Mouse (Mus musculus) heart, postnatal 0 days (tissue): Measurements from ENCODE around the gene Fam120a. TPM values are rescaled to one million over a fixed set of nuclear protein-coding genes. Genes with fewer than 3 reads are reported as not detected.

ENCODE experiments used
- ATAC-seq: fragments of 200-750 bp; cut with Nextera tagmentation; 2 replicates; pipeline ENCODE4 v1.8.0; 2017; ENCODE audit warnings: low read depth, moderate number of reproducible peaks, moderate library complexity; ENCODE audit not compliant: insufficient read depth
- DNase-seq: peaks from one replicate; pipeline ENCODE4 v3.0.0-alpha.2; 2016; ENCODE audit warnings: low spot score
- H3K27ac ChIP-seq: fragments of 300-500 bp; sonication (generic); 2 replicates; pipeline ENCODE4 v1.5.1; 2014; ENCODE audit warnings: low read depth, mild to moderate bottlenecking
- H3K27me3 ChIP-seq: fragments of 300-500 bp; sonication (generic); 2 replicates; pipeline ENCODE4 v1.6.1; 2014; ENCODE audit warnings: low read length, mixed read lengths; ENCODE audit not compliant: control insufficient read depth, insufficient read depth
- H3K36me3 ChIP-seq: fragments of 300-500 bp; sonication (generic); replicated peaks from 2 replicates; pipeline ENCODE4 v1.6.1; 2014; ENCODE audit warnings: low read length, mixed read lengths; ENCODE audit not compliant: control insufficient read depth, insufficient read depth
- H3K4me1 ChIP-seq: fragments of 300-500 bp; sonication (generic); 2 replicates; pipeline ENCODE4 v1.6.1; 2014; ENCODE audit warnings: antibody characterized with exemption; ENCODE audit not compliant: control insufficient read depth, insufficient read depth
- H3K4me2 ChIP-seq: fragments of 300-500 bp; sonication (generic); 2 replicates; pipeline ENCODE4 v1.6.1; 2014; ENCODE audit warnings: low read depth, mild to moderate bottlenecking, low read length, moderate library complexity
- H3K4me3 ChIP-seq: fragments of 300-500 bp; sonication (generic); 2 replicates; pipeline ENCODE4 v1.5.1; 2014; ENCODE audit warnings: low read depth, low read length
- H3K9ac ChIP-seq: fragments of 300-500 bp; sonication (generic); replicated peaks from 2 replicates; pipeline ENCODE4 v1.6.1; 2014; ENCODE audit warnings: low read depth, low read length, mixed read lengths
- H3K9me3 ChIP-seq: fragments of 300-500 bp; sonication (generic); replicated peaks from 2 replicates; pipeline ENCODE4 v1.6.1; 2016; ENCODE audit warnings: low read length; ENCODE audit not compliant: control insufficient read depth
- CTCF ChIP-seq: IDR thresholded peaks from 2 replicates; pipeline ENCODE4 v1.5.1; 2016; ENCODE audit warnings: antibody characterized with exemption, control low read depth, low read depth
- EP300 ChIP-seq: IDR thresholded peaks from 2 replicates; pipeline ENCODE4 v1.6.1; 2016; ENCODE audit warnings: antibody characterized with exemption, low read depth
- WGBS: fragments of 180-500 bp; shearing (Covaris S2); extraction: QIAGEN DNeasy Blood & Tissue Kit; methylation state at CpG from one replicate; pipeline ENCODE4 v1.1.7; 2014; 5-methylcytosine and 5-hydroxymethylcytosine counted together
- polyA plus RNA-seq: library from polyadenylated mRNA; unstranded; fragments of >200 nt; fragmentation: Nextera tagmentation; extraction: Ambion mirVana; gene quantifications from 2 replicates; pipeline ENCODE4 v1.2.1, GENCODE M21; 2015
- total RNA-seq: library from RNA; depleted of rRNA; stranded (reverse); fragments of >200 nt; gene quantifications from 2 replicates; pipeline ENCODE4 v1.2.3, GENCODE M21; 2014; ENCODE audit warnings: low replicate concordance; rRNA removed

Gene Fam120a
- total RNA-seq (110 and 112 TPM in 2 replicates), polyA plus RNA-seq (13.4 and 13.9 TPM in 2 replicates)

- no peaks in the 10 kb centered on the region for H3K27me3 ChIP-seq
- peak within 1 kb of the TSS; percentile 91 for H3K4me2 ChIP-seq
- no peaks in the 10 kb centered on the region for H3K9me3 ChIP-seq
- 0 out of 2 replicates have a peak, but pooled peaks cover 4% of the 10 kb centered on the region for H3K4me1 ChIP-seq
- ATAC-seq (peak; percentile 83), DNase-seq (peak; percentile 83)
- H3K4me3 ChIP-seq = peak within 1 kb of the TSS; percentile 91
- peaks cover 10% of the 10 kb centered on the region; the same call in 1 of the 2 replicates for H3K36me3 ChIP-seq
- under 1% methylated on average over 62 of the region's 116 CpGs for WGBS
- peak within 1 kb of the TSS; percentile 86 for H3K9ac ChIP-seq
- H3K27ac ChIP-seq = peak within 1 kb of the TSS; percentile 99
- peak; percentile 36; the same call in 1 of the 2 replicates for TF ChIP-seq CTCF
- no peak for TF ChIP-seq EP300
Observed at GRCm38 (mm10) chr13:48967956-48968749, at the start of gene Fam120a. Fam120a (minus strand) TSS chr13:48968017.

GRCm38 (mm10) chr13:49017375-49017774, 49.6 kb upstream of the Fam120a start:
- Histone ChIP-seq H3K27ac (no peak overlapping the region), H3K9me3 (peaks cover 8% of the 10 kb centered on the region), H3K4me3 (no peak overlapping the region), H3K4me2 (no peak overlapping the region), H3K27me3 (no peaks in the 10 kb centered on the region), H3K4me1 (0 out of 2 replicates have a peak, but pooled peaks cover 8% of the 10 kb centered on the region), H3K36me3 (no peaks in the 10 kb centered on the region), H3K9ac (no peak overlapping the region)
- no peak for TF ChIP-seq EP300
- no peak for TF ChIP-seq CTCF
- WGBS = 96% methylated on average over 1 of the region's 1 CpGs
- no peak for DNase-seq
- ATAC-seq = no peak

GRCm38 (mm10) chr13:49016311-49016761, 48.5 kb upstream of the Fam120a start:
- WGBS = 3% methylated on average over 16 of the region's 16 CpGs

DNA sequence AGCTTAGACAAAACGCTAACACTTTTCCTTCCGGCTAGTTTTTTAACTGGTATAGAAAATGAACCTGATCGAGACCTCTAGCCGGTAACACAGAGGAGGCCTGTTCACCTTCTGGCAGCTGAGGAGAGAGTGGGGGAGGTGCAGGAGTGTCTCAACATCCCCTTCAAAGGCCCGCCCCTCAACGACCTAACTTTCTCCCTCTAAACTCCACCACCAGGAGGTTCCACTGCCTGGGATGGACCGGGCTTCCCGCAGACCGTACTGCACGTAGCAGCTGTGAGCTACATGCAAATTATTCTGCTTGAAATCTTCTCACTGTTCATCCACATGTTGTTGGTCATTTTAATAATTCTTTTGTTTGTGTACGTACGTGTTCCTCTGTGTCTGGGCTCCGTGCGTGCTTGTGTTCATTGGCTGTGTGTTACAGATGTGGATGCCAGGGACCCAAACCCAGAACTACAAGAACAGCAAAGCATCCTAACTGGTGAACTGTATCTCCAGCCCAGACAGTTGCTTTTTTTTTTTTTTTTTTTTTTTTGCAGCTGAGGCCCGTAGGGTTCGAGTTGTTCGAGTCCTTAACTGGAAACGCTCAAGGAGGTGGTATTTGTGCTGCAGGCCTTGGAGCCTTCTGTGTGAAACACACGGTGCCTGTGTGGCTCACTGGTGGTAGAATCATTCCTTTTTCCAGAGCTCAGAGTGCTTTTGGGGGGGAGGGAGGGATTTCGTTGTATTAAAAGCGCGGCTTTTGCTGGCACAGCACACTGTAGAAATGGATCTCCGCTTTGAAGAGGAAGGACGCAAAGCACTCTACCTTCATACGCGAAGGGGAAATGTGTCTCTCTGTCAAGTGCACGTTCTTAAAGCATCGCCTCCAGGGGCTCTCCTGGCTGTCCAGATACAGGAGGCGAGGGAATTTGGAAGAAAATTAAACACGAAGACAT, 47.8 kb upstream of the Fam120a start:
- Histone ChIP-seq H3K4me2 (peak overlapping the region; percentile 55), H3K9ac (no peak overlapping the region), H3K9me3 (peaks cover 8% of the 10 kb centered on the region), H3K27ac (no peak overlapping the region), H3K27me3 (no peaks in the 10 kb centered on the region), H3K4me3 (peak overlapping the region; percentile 7), H3K36me3 (no peaks in the 10 kb centered on the region), H3K4me1 (0 out of 2 replicates have a peak, but pooled peaks cover 8% of the 10 kb centered on the region)
- WGBS = 12% methylated on average over 30 of the region's 30 CpGs
- no peak for DNase-seq
- no peak for TF ChIP-seq CTCF
- no peak for TF ChIP-seq EP300
- no peak for ATAC-seq

More at GRCm38 (mm10) chr13:49016311-49016761, 48.5 kb upstream of the Fam120a start:
- no peak for TF ChIP-seq CTCF
- TF ChIP-seq EP300 = no peak
- H3K4me1 ChIP-seq = 0 out of 2 replicates have a peak, but pooled peaks cover 8% of the 10 kb centered on the region
- H3K27me3 ChIP-seq = no peaks in the 10 kb centered on the region
- H3K9ac ChIP-seq = no peak overlapping the region
- peak overlapping the region; percentile 55 for H3K4me2 ChIP-seq
- H3K9me3 ChIP-seq = peaks cover 8% of the 10 kb centered on the region
- ATAC-seq (peak; percentile 71), DNase-seq (peak; percentile 61)
- H3K27ac ChIP-seq = no peak overlapping the region
- no peaks in the 10 kb centered on the region for H3K36me3 ChIP-seq
- H3K4me3 ChIP-seq = peak overlapping the region; percentile 5; the same call in 1 of the 2 replicates

DNA sequence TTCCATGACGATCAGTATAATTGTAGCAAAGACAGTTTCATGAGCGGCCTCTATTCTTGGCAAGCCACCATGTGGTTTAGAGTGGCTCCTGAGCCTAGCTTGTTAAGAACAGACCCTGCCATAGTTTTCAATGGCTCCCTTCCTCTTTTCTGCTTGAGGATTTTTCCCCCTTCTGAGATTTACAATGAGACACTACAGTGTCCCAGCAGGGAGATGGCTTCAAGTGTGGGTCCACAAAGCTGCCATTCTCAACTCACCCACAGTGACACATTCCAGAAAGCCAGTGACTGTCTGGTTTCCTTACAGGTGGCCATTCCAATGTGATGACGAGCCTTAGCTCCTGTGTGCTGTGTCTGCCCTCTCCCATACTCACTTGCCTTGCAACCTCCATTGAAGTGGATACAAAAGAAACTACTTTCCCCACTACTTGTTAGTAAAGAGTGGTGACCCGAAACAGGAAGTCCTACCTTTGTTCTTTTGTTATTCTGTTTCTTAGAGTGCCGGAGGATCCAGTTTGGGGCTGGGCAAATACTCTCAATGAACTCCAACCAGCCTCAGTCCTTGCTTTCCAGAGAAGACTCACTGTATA, 45.5 kb upstream of the Fam120a start:
- H3K4me1 ChIP-seq = 0 out of 2 replicates have a peak, but pooled peaks cover 8% of the 10 kb centered on the region
- H3K4me3 ChIP-seq = no peak overlapping the region
- 59% methylated on average over 5 of the region's 5 CpGs for WGBS
- H3K27ac ChIP-seq = no peak overlapping the region
- TF ChIP-seq EP300 (no peak), CTCF (no peak)
- H3K9ac ChIP-seq = no peak overlapping the region
- H3K4me2 ChIP-seq = no peak overlapping the region
- H3K27me3 ChIP-seq = no peaks in the 10 kb centered on the region
- no peaks in the 10 kb centered on the region for H3K36me3 ChIP-seq
- DNase-seq (no peak), ATAC-seq (no peak)
- H3K9me3 ChIP-seq = peaks cover 8% of the 10 kb centered on the region
